7 mouse cellular contexts compared by ENCODE assay signal in the genomic region with DNA sequence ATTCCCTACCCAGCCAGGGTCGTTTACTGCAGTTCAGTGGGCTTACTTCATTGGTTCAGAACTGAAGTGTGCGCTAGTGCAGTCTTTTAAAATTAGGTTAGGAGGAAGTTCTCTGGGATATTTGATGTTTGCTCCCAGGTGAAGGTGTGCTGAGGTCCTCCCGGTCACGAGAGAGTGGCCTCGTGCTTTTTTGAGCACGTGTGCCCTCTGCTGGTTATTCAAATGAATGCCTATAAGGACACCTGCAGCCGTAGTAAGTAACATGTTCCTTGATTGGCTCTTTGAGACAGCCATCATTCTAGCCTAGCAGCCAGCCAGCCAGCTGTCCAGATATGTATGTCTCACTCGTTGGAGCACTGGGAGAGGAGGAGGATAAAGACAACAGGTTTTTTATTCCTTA. TPM values are rescaled to one million over a fixed set of nuclear protein-coding genes. Genes with fewer than 3 reads are reported as not detected.
DNase-seq lines count a peak whose midpoint lies in the region; ATAC-seq and TF ChIP-seq lines count a peak whose summit lies in the region.

No protein-coding gene starts in this region.

- no peaks in the 10 kb centered on the region for H3K4me1 ChIP-seq in forebrain, embryonic 14.5 days (ENCODE audit: control insufficient read depth, insufficient read depth, low read length)
- no peaks in the 10 kb centered on the region for H3K4me1 ChIP-seq in intestine, postnatal 0 days (replicated peaks; ENCODE audit: control insufficient read depth, insufficient read depth, low read length)
- H3K4me1 ChIP-seq in lung, embryonic 14.5 days (ENCODE audit: insufficient read depth): no peaks in the 10 kb centered on the region

- TF ChIP-seq CTCF in intestine, postnatal 0 days (IDR thresholded peaks at IDR 0.05; ENCODE audit: low read depth): peak; percentile 86
- peak; percentile 78 for TF ChIP-seq CTCF in lung, embryonic 14.5 days (IDR thresholded peaks at IDR 0.05; ENCODE audit: low read depth)

- H3K36me3 ChIP-seq in forebrain, embryonic 14.5 days (ENCODE audit: control insufficient read depth, insufficient read depth, low read length): no peaks in the 10 kb centered on the region
- peaks cover 7% of the 10 kb centered on the region; the same call in 1 of the 2 replicates for H3K36me3 ChIP-seq in intestine, postnatal 0 days (ENCODE audit: control insufficient read depth, insufficient read depth)
- no peaks in the 10 kb centered on the region for H3K36me3 ChIP-seq in lung, embryonic 14.5 days (ENCODE audit: insufficient read depth)

- no peaks in the 10 kb centered on the region for H3K27me3 ChIP-seq in forebrain, embryonic 14.5 days (replicated peaks; ENCODE audit: control insufficient read depth, insufficient read depth, low read length)
- H3K27me3 ChIP-seq in intestine, postnatal 0 days (replicated peaks; ENCODE audit: control insufficient read depth, insufficient read depth, low read length): no peaks in the 10 kb centered on the region
- H3K27me3 ChIP-seq in lung, embryonic 14.5 days (ENCODE audit: insufficient read depth, low read length): no peaks in the 10 kb centered on the region

- peak; percentile 61 for DNase-seq in A20 (ENCODE audit: low read depth, low spot score)
- peak; percentile 28 for DNase-seq in c-Kit-positive CD71-negative TER-119-negative erythroid progenitor cells, embryonic 14.5 days (ENCODE audit: low read depth)
- DNase-seq in forebrain, embryonic 14.5 days (ENCODE audit: low spot score): peak; percentile 71
- peak; percentile 81 for DNase-seq in lung, embryonic 14.5 days
- DNase-seq in retina, adult 2 months (ENCODE audit: low read depth, low spot score): peak; percentile 44

- H3K4me2 ChIP-seq in forebrain, embryonic 14.5 days (ENCODE audit: low read length): no peak overlapping the region
- H3K4me2 ChIP-seq in intestine, postnatal 0 days (replicated peaks; ENCODE audit: low read depth): no peak overlapping the region
- H3K4me2 ChIP-seq in lung, embryonic 14.5 days: no peak overlapping the region

- H3K27ac ChIP-seq in forebrain, embryonic 14.5 days (ENCODE audit: low read depth, low read length): no peak overlapping the region
- no peak overlapping the region for H3K27ac ChIP-seq in intestine, postnatal 0 days (ENCODE audit: low read depth, low read length)
- H3K27ac ChIP-seq in lung, embryonic 14.5 days (ENCODE audit: low read depth): no peak overlapping the region

- no peaks in the 10 kb centered on the region for H3K9me3 ChIP-seq in forebrain, embryonic 14.5 days (replicated peaks; ENCODE audit: control insufficient read depth, low read length)
- H3K9me3 ChIP-seq in intestine, postnatal 0 days (ENCODE audit: control insufficient read depth): no peaks in the 10 kb centered on the region
- no peaks in the 10 kb centered on the region for H3K9me3 ChIP-seq in lung, embryonic 14.5 days (ENCODE audit: low read depth, low read length)

- no peak overlapping the region for H3K4me3 ChIP-seq in forebrain, embryonic 14.5 days (ENCODE audit: low read depth, low read length)
- H3K4me3 ChIP-seq in intestine, postnatal 0 days (ENCODE audit: low read depth, low read length): no peak overlapping the region
- no peak overlapping the region for H3K4me3 ChIP-seq in lung, embryonic 14.5 days (ENCODE audit: low read depth, low read length)

- no peak overlapping the region for H3K9ac ChIP-seq in forebrain, embryonic 14.5 days (ENCODE audit: low read length)
- H3K9ac ChIP-seq in intestine, postnatal 0 days (ENCODE audit: low read depth, low read length): no peak overlapping the region
- H3K9ac ChIP-seq in lung, embryonic 14.5 days: no peak overlapping the region

- 18% methylated on average over 8 of the region's 8 CpGs for WGBS in forebrain, embryonic 14.5 days
- WGBS in intestine, postnatal 0 days: 14% methylated on average over 8 of the region's 8 CpGs
- WGBS in lung, embryonic 14.5 days: 14% methylated on average over 8 of the region's 8 CpGs

- peak; percentile 83 for ATAC-seq in CD4-positive, CD25-positive, alpha-beta regulatory T cell, adult 4 months
- ATAC-seq in forebrain, embryonic 14.5 days: peak; percentile 69
- peak; percentile 61; the same call in 1 of the 2 replicates for ATAC-seq in intestine, postnatal 0 days
- 0 out of 2 replicates have a peak, but pooled peaks have one; percentile 21 for ATAC-seq in lung, embryonic 14.5 days (ENCODE audit: insufficient read depth)

RNA-seq across cellular contexts. Expression of a gene that starts 27.0 kb away (rescaled TPM):
- polyA plus RNA-seq in CD4-positive, CD25-positive, alpha-beta regulatory T cell, adult 4 months (2017; shearing (Covaris generic)): 100 to 1,000 TPM; 322 to 513 TPM
- polyA plus RNA-seq in forebrain, embryonic 14.5 days (2014; fragmentation: Nextera tagmentation; extraction: Ambion mirVana): 341 and 533 TPM in 2 replicates
- 434 and 438 TPM in 2 replicates for polyA plus RNA-seq in intestine, postnatal 0 days (2015; fragmentation: Nextera tagmentation; extraction: Ambion mirVana)
- polyA plus RNA-seq in lung, embryonic 14.5 days (2014; fragmentation: Nextera tagmentation; extraction: Ambion mirVana): 717 and 719 TPM in 2 replicates

Comparison
In these comparisons a context has a peak if more than half of its experiments do, and no peak if none do; other contexts are left out.
1. DNase-seq: peak in every context shown above with its lines; median percentile 81 in lung, embryonic 14.5 days; 71 in forebrain, embryonic 14.5 days; 61 in A20; 44 in retina, adult 2 months; 28 in c-Kit-positive CD71-negative TER-119-negative erythroid progenitor cells, embryonic 14.5 days.
2. ATAC-seq: peak in every context shown above with its lines; median percentile 83 in CD4-positive, CD25-positive, alpha-beta regulatory T cell, adult 4 months; 69 in forebrain, embryonic 14.5 days; 61 in intestine, postnatal 0 days; 21 in lung, embryonic 14.5 days.